Mouse (Mus musculus) liver, postnatal 0 days (tissue): ENCODE data around the gene Abcc10.

Experiments
- CTCF ChIP-seq: sonication (generic); IDR thresholded peaks from 2 replicates; pipeline ENCODE4 v1.5.1; 2016; ENCODE audit warnings: antibody characterized with exemption, low read depth
- EP300 ChIP-seq: IDR thresholded peaks from 2 replicates; pipeline ENCODE4 v1.6.1; 2016; ENCODE audit warnings: antibody characterized with exemption, low read depth, mild to moderate bottlenecking

- TF ChIP-seq CTCF: peak; percentile 49
- TF ChIP-seq EP300: peak; percentile 45; the same call in 1 of the 2 replicates
Measured at GRCm38 (mm10) chr17:46327906-46328534, at the start of gene Abcc10.
